Mouse (Mus musculus) hindbrain, postnatal 0 days (tissue): ENCODE data around the gene Dock7. TPM values are rescaled to one million over a fixed set of nuclear protein-coding genes. Genes with fewer than 3 reads are reported as not detected.

Experiments
- ATAC-seq: fragments of 200-750 bp; cut with Nextera tagmentation; 2 replicates; pipeline ENCODE4 v1.8.0; 2017; ENCODE audit warnings: mild to moderate bottlenecking, moderate TSS enrichment, moderate library complexity
- DNase-seq: peaks from one replicate; pipeline ENCODE4 v3.0.0-alpha.2; 2015; ENCODE audit warnings: low spot score
- H3K27ac ChIP-seq: fragments of 300-500 bp; sonication (generic); 2 replicates; pipeline ENCODE4 v1.5.1; 2014; ENCODE audit warnings: mild to moderate bottlenecking
- H3K27me3 ChIP-seq: fragments of 300-500 bp; sonication (generic); 2 replicates; pipeline ENCODE4 v1.6.1; 2014; ENCODE audit warnings: low read length, mixed read lengths; ENCODE audit not compliant: insufficient read depth
- H3K36me3 ChIP-seq: fragments of 300-500 bp; sonication (generic); 2 replicates; pipeline ENCODE4 v1.6.1; 2014; ENCODE audit warnings: low read length, mixed read lengths; ENCODE audit not compliant: insufficient read depth
- H3K4me1 ChIP-seq: fragments of 300-500 bp; sonication (generic); 2 replicates; pipeline ENCODE4 v1.6.1; 2014; ENCODE audit warnings: antibody characterized with exemption, low read length, mixed read lengths; ENCODE audit not compliant: insufficient read depth
- H3K4me2 ChIP-seq: fragments of 300-500 bp; sonication (generic); 2 replicates; pipeline ENCODE4 v1.6.1; 2014; ENCODE audit warnings: low read depth, mild to moderate bottlenecking, low read length, moderate library complexity, mixed read lengths
- H3K4me3 ChIP-seq: fragments of 300-500 bp; sonication (generic); 2 replicates; pipeline ENCODE4 v1.5.1; 2014; ENCODE audit warnings: low read length
- H3K9ac ChIP-seq: fragments of 300-500 bp; sonication (generic); replicated peaks from 2 replicates; pipeline ENCODE4 v1.6.1; 2014; ENCODE audit warnings: mild to moderate bottlenecking, low read length, moderate library complexity, mixed read lengths
- H3K9me3 ChIP-seq: fragments of 300-500 bp; sonication (generic); 2 replicates; pipeline ENCODE4 v1.6.1; 2016; ENCODE audit warnings: low read length, mixed read lengths
- CTCF ChIP-seq: IDR thresholded peaks from 2 replicates; pipeline ENCODE4 v1.5.1; 2016; ENCODE audit warnings: antibody characterized with exemption, control low read depth, low read depth
- WGBS: fragments of 180-500 bp; shearing (Covaris S2); extraction: QIAGEN DNeasy Blood & Tissue Kit; methylation state at CpG from one replicate; pipeline ENCODE4 v1.1.7; 2014; 5-methylcytosine and 5-hydroxymethylcytosine counted together
- polyA plus RNA-seq: library from polyadenylated mRNA; unstranded; fragments of >200 nt; fragmentation: Nextera tagmentation; extraction: Ambion mirVana; gene quantifications from 2 replicates; pipeline ENCODE4 v1.2.1, GENCODE M21; 2015
- total RNA-seq: library from RNA; depleted of rRNA; stranded (reverse); fragments of >200 nt; gene quantifications from 2 replicates; pipeline ENCODE4 v1.2.3, GENCODE M21; 2014

The Dock7 gene
- total and polyA plus RNA-seq, 2 experiments from 2014 or later, result 31.4 to 72.8 TPM

DNA sequence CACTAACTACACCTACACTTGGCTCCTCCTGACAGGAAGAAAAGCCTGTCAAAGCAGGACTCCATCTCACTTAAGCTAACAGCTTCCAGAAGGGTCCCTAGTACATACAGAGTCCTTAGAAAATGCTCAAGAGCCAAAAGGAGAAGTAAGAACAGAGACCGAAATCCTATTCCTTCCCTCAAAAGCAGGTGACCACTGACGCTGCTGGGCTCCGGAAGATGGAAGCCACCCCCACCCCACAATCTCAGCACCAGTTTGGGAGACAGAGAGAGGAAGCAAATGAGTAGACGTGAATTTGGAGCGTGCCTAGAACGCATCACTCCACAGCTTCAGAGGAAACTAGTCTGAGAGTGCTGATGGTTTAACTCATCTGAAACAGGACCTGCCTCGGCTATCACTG, 20.0 kb downstream of the Dock7 start:
- no peak for ATAC-seq

GRCm38 (mm10) chr4:99091777-99092176, 28.9 kb downstream of the Dock7 start:
- no peak for ATAC-seq

More for the DNA sequence above, 20.0 kb downstream of the Dock7 start:
- Histone ChIP-seq H3K27ac (no peak overlapping the region), H3K9me3 (no peaks in the 10 kb centered on the region), H3K36me3 (no peaks in the 10 kb centered on the region), H3K4me1 (no peaks in the 10 kb centered on the region), H3K4me3 (no peak overlapping the region), H3K27me3 (no peaks in the 10 kb centered on the region), H3K9ac (no peak overlapping the region), H3K4me2 (no peak overlapping the region)
- no peak for TF ChIP-seq CTCF
- no peak for DNase-seq
- WGBS, result 91% methylated on average over 7 of the region's 7 CpGs

DNA sequence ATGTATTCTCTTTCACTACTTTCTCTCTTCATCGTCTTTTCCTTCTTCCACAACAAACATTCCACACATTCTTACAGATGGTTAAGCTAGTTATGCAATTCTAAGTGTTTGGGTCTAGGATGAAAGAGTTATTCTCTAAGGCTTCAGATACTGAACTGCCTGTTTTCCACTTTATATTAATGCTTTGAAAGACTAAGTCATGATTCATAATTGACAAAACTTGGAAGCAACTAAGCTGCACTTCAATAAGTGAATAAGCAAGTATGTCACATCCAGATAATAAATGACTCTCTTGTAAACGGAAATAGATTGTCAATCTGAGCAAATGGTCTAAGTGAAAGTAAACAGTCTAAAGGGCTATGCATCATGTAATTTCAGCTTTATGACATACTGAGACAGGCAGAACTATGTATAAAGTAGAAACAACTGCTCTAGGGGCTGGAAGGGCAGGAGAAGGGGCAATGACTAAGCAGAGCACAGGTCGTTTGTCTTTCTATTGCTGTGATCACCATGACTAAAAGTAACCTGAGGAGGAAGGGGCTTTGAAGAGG, 29.5 kb downstream of the Dock7 start:
- no peaks in the 10 kb centered on the region for H3K9me3 ChIP-seq

More at GRCm38 (mm10) chr4:99091777-99092176, 28.9 kb downstream of the Dock7 start:
- Histone ChIP-seq H3K4me1 (no peaks in the 10 kb centered on the region), H3K9ac (no peak overlapping the region), H3K4me2 (no peak overlapping the region), H3K9me3 (no peaks in the 10 kb centered on the region), H3K27ac (no peak overlapping the region), H3K27me3 (no peaks in the 10 kb centered on the region), H3K4me3 (no peak overlapping the region), H3K36me3 (no peaks in the 10 kb centered on the region; the same call in 1 of the 2 replicates)
- no peak for TF ChIP-seq CTCF
- no peak for DNase-seq
- whole genome bisulfite sequencing, result 87% methylated on average over 3 of the region's 3 CpGs

GRCm38 (mm10) chr4:99087760-99088485, 32.8 kb downstream of the Dock7 start:
- Histone ChIP-seq H3K9me3 (no peaks in the 10 kb centered on the region), H3K9ac (no peak overlapping the region), H3K4me3 (no peak overlapping the region), H3K27me3 (no peaks in the 10 kb centered on the region), H3K4me2 (no peak overlapping the region), H3K4me1 (no peaks in the 10 kb centered on the region), H3K36me3 (peaks cover 6% of the 10 kb centered on the region; the same call in 1 of the 2 replicates), H3K27ac (no peak overlapping the region)
- 96% methylated on average over 17 of the region's 17 CpGs for WGBS
- no peak for ATAC-seq
- no peak for DNase-seq
- no peak for TF ChIP-seq CTCF

More for the DNA sequence above, 29.5 kb downstream of the Dock7 start:
- no peak for DNase-seq
- H3K4me1 ChIP-seq, result no peaks in the 10 kb centered on the region
- no peak overlapping the region for H3K9ac ChIP-seq
- no peak overlapping the region for H3K4me2 ChIP-seq
- H3K27me3 ChIP-seq, result no peaks in the 10 kb centered on the region
- 59% methylated on average over 3 of the region's 3 CpGs for WGBS
- no peak for ATAC-seq
- no peak for TF ChIP-seq CTCF
- no peaks in the 10 kb centered on the region; the same call in 1 of the 2 replicates for H3K36me3 ChIP-seq
- no peak overlapping the region for H3K27ac ChIP-seq
- H3K4me3 ChIP-seq, result no peak overlapping the region

DNA sequence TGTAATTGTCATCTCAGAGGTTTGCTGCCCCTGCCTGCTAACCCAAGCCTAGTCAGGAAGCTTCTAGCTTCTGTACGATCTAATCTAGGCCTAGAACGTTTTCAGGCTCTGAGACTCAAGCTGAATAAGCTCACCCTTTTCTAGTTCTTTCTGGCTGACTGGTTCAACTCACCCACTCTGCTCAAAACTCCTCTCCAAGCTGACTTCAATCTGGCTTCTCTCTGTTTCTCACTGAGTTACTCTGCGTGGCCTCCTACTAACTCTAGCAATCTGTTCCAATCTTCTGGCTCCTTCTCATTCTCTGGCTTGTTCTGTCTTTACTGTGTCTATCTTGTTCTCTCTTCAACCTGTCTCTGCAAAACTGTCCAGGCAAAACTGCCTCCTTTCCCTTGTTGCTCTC, 36.9 kb downstream of the Dock7 start:
- no peak for ATAC-seq
- H3K27me3 ChIP-seq, result no peaks in the 10 kb centered on the region
- no peak for TF ChIP-seq CTCF
- 81% methylated on average over 3 of the region's 3 CpGs for WGBS
- no peak overlapping the region for H3K4me3 ChIP-seq
- H3K9ac ChIP-seq, result no peak overlapping the region
- no peak for DNase-seq
- H3K36me3 ChIP-seq, result peaks cover 11% of the 10 kb centered on the region; the same call in 1 of the 2 replicates
- no peak overlapping the region for H3K27ac ChIP-seq
- H3K4me1 ChIP-seq, result no peaks in the 10 kb centered on the region
- H3K9me3 ChIP-seq, result no peaks in the 10 kb centered on the region
- H3K4me2 ChIP-seq, result no peak overlapping the region

DNA sequence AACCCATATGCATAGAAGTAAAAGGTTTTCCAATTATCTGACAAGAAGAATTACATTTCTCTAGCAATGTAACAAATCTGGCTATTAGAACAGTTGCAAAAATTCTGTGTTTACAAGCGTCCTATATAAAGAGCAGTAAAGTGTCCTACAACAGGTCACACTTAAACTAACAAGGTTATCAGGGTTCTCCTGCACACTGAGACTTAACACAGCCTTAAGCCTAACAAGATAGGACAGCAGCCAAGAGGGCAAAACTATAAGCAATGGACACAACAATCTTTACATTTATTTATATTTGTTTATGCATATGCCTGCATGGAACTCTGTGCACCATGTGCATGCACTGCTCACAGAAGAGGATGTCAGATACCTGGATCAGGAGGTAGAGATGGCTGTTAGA, 39.5 kb downstream of the Dock7 start:
- H3K9me3 ChIP-seq, result no peaks in the 10 kb centered on the region
- peaks cover 11% of the 10 kb centered on the region; the same call in 1 of the 2 replicates for H3K36me3 ChIP-seq
- no peak for DNase-seq
- H3K4me1 ChIP-seq, result no peaks in the 10 kb centered on the region
- no peak overlapping the region for H3K4me3 ChIP-seq
- 90% methylated on average over 1 of the region's 1 CpGs for WGBS
- TF ChIP-seq CTCF, result no peak
- no peak overlapping the region for H3K9ac ChIP-seq
- ATAC-seq, result no peak
- H3K4me2 ChIP-seq, result no peak overlapping the region
- H3K27ac ChIP-seq, result no peak overlapping the region
- no peaks in the 10 kb centered on the region for H3K27me3 ChIP-seq

DNA sequence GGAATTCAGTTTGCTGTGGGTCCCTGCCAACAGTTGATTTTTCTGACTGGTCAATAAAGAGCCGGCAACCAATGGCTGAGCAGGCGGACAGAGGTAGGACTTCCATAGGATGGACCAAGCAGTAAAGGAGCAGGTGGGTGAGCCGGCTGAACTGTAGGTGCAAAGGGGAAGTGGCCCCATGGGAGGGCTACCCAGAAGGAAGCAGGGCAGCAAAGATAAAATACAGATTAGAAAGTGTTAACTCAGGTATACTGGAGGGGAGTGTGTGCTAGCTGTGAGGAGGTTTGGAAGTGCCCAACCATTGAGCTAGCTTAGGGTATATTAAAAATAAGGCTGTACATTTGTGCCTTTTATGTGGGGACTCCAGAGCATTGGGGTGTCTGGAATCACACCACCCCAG, 42.7 kb downstream of the Dock7 start:
- WGBS, result 95% methylated on average over 3 of the region's 3 CpGs
- Histone ChIP-seq H3K4me3 (no peak overlapping the region), H3K9ac (no peak overlapping the region), H3K36me3 (peaks cover 19% of the 10 kb centered on the region; the same call in 1 of the 2 replicates), H3K4me2 (no peak overlapping the region), H3K4me1 (no peaks in the 10 kb centered on the region), H3K27me3 (no peaks in the 10 kb centered on the region), H3K9me3 (no peaks in the 10 kb centered on the region), H3K27ac (no peak overlapping the region)
- no peak for TF ChIP-seq CTCF
- ATAC-seq (no peak), DNase-seq (no peak)
